Mouse (Mus musculus) B cell, adult 62 days (primary cell): Measurements from ENCODE around the gene Tgfbr3. TPM values are rescaled to one million over a fixed set of nuclear protein-coding genes. Genes with fewer than 3 reads are reported as not detected.

Source experiments
- total RNA-seq: library from RNA; stranded (reverse); gene quantifications from 4 replicates; pipeline ENCODE4 v1.2.4, GENCODE M21; 2023

The Tgfbr3 gene
- 0.58 to 1.1 TPM (median 0.72 TPM) in 3 of 4 replicates, not detected in the other for total RNA-seq

GRCm38 (mm10) chr5:107289234-107289764 is at the start of gene Tgfbr3:
Gene Tgfbr3, minus strand, starts transcription at chr5:107289629.

GRCm38 (mm10) chr5:107330916-107331421 is 41.5 kb upstream of the Tgfbr3 start, which contains the start of gene Brdt:
Gene Brdt, plus strand, starts transcription at chr5:107331159.

Other genes starting within 250 kb of the Tgfbr3 start
- 0.78 to 1.2 TPM (median 0.87 TPM) in 4 replicates for gene Brdt, start 41.5 kb upstream of the Tgfbr3 start, total RNA-seq
- not detected in 4 replicates for gene Ephx4, start 113.1 kb upstream of the Tgfbr3 start, total RNA-seq
- not detected in 4 replicates for gene Lpcat2b, start 141.9 kb upstream of the Tgfbr3 start, total RNA-seq
- gene Btbd8, start 148.4 kb upstream of the Tgfbr3 start, total RNA-seq, result 13.2 to 16.2 TPM (median 15.0 TPM) in 4 replicates
- 0.31 TPM in 1 of 4 replicates, not detected in the others for gene Gm42669, start 218.0 kb upstream of the Tgfbr3 start, total RNA-seq
- gene 1700028K03Rik, start 245.1 kb upstream of the Tgfbr3 start, total RNA-seq, result 0.14 to 0.27 TPM (median 0.17 TPM) in 4 replicates